8 mouse cellular contexts compared by ENCODE assay signal in genomic region chr5:67530149-67530548, GRCm38 (mm10).
DNase-seq lines count a peak whose midpoint lies in the region; ATAC-seq lines count a peak whose summit lies in the region.

No protein-coding gene starts in this region.

- no peak for DNase-seq in frontal cortex, postnatal 14 days (ENCODE audit: low spot score in 2 of 2)
- DNase-seq in left cerebral cortex, postnatal 4 days, result peak; percentile 8
- DNase-seq in left cerebral cortex, adult 9 months (ENCODE audit: low spot score in 2 of 2), result no peak
- DNase-seq in 416B (ENCODE audit: low read depth) (peak; percentile 55), ZHBTc4 (ENCODE audit: low read depth, low spot score) (peak; percentile 49)
- no peak for DNase-seq in spleen, postnatal 10 days (ENCODE audit: low spot score in 2 of 2)
- DNase-seq in cerebellum, adult 9-10 months, result no peak

- intact Hi-C loops in left cerebral cortex, postnatal 4 days (cut with DNase I), result loop anchor here (10.0 kb wide), 1 partner anchor 585 kb away; no protein-coding TSS in a partner anchor

- ATAC-seq in frontal cortex, adult (ENCODE audit: low TSS enrichment), result peak; percentile 60

Comparison
In these comparisons a context has a peak if more than half of its experiments do, and no peak if none do; other contexts are left out.
1. DNase-seq: peak in left cerebral cortex, postnatal 4 days (single experiment), 416B (single experiment) and ZHBTc4 (single experiment); none in frontal cortex, postnatal 14 days (0 of 2), left cerebral cortex, adult 9 months (0 of 2), spleen, postnatal 10 days (0 of 2) and cerebellum, adult 9-10 months (single experiment).